Mouse (Mus musculus): ENCODE measurements around the gene Mctp2. TPM values are rescaled to one million over a fixed set of nuclear protein-coding genes. Genes with fewer than 3 reads are reported as not detected.
A peak's percentile ranks its signal among the peaks of the same experiment; 100 is the strongest.

Mctp2 gene
- total RNA-seq, 4 experiments from 2014 or later, result 2.0 to 2.9 (median 2.2) TPM

- no peak for DNase-seq (ENCODE audit: low spot score in 2 of 2)
Measured at GRCm38 (mm10) chr7:72181651-72182050, 124.8 kb downstream of the Mctp2 start.

GRCm38 (mm10) chr7:72169320-72169719 lies 137.1 kb downstream of the Mctp2 start:
- no peak for DNase-seq (ENCODE audit: low spot score in 2 of 2)

GRCm38 (mm10) chr7:72165726-72166701 lies 140.4 kb downstream of the Mctp2 start:
- no peak for DNase-seq (ENCODE audit: low spot score in 2 of 2)

GRCm38 (mm10) chr7:72162256-72162655 lies 144.2 kb downstream of the Mctp2 start:
- DNase-seq (ENCODE audit: low spot score in 2 of 2), result no peak

GRCm38 (mm10) chr7:72159513-72160063 lies 146.8 kb downstream of the Mctp2 start:
- no peak for DNase-seq (ENCODE audit: low spot score in 2 of 2)

GRCm38 (mm10) chr7:72150799-72151708 lies 155.4 kb downstream of the Mctp2 start:
- DNase-seq (ENCODE audit: low spot score in 2 of 2), result no peak

- DNase-seq (ENCODE audit: low spot score in 2 of 2), result peak in 1 of 2 experiments; percentile 38
Measured at GRCm38 (mm10) chr7:72149073-72149472, 157.3 kb downstream of the Mctp2 start.

- no peak for DNase-seq (ENCODE audit: low spot score in 2 of 2)
Measured at GRCm38 (mm10) chr7:72146849-72147248, 159.6 kb downstream of the Mctp2 start.

- DNase-seq (ENCODE audit: low spot score in 2 of 2), result no peak
Measured at GRCm38 (mm10) chr7:72145726-72146520, 160.5 kb downstream of the Mctp2 start.

GRCm38 (mm10) chr7:72138701-72139100 lies 167.7 kb downstream of the Mctp2 start:
- no peak for DNase-seq (ENCODE audit: low spot score in 2 of 2)

- no peak for DNase-seq (ENCODE audit: low spot score in 2 of 2)
Measured at GRCm38 (mm10) chr7:72120986-72121385, 185.4 kb downstream of the Mctp2 start.

- no peak for DNase-seq (ENCODE audit: low spot score in 2 of 2)
Measured at GRCm38 (mm10) chr7:72119713-72120112, 186.7 kb downstream of the Mctp2 start.

- DNase-seq (ENCODE audit: low spot score in 2 of 2), result no peak
Measured at GRCm38 (mm10) chr7:72117376-72118077, 188.9 kb downstream of the Mctp2 start.

GRCm38 (mm10) chr7:72115073-72115472 lies 191.3 kb downstream of the Mctp2 start:
- DNase-seq (ENCODE audit: low spot score in 2 of 2), result no peak

- no peak for DNase-seq (ENCODE audit: low spot score in 2 of 2)
Measured at GRCm38 (mm10) chr7:72110578-72110977, 195.8 kb downstream of the Mctp2 start.

- DNase-seq (ENCODE audit: low spot score in 2 of 2), result no peak
Measured at GRCm38 (mm10) chr7:72108639-72109399, 197.6 kb downstream of the Mctp2 start.

- DNase-seq (ENCODE audit: low spot score in 2 of 2), result no peak
Measured at GRCm38 (mm10) chr7:72104170-72104569, 202.2 kb downstream of the Mctp2 start.

GRCm38 (mm10) chr7:72103654-72104053 lies 202.8 kb downstream of the Mctp2 start:
- no peak for DNase-seq (ENCODE audit: low spot score in 2 of 2)

- no peak for DNase-seq (ENCODE audit: low spot score in 2 of 2)
Measured at GRCm38 (mm10) chr7:72100683-72101082, 205.7 kb downstream of the Mctp2 start.
